Mouse (Mus musculus) Patski (cell line): ENCODE results near the gene Zfp988. TPM values are rescaled to one million over a fixed set of nuclear protein-coding genes. Genes with fewer than 3 reads are reported as not detected.
"Not testable (repeated sequence)": the region's sequence is repeated elsewhere in the genome, so short reads cannot be mapped to it uniquely, and the experiment has no call there.

Experiments used
- ATAC-seq: fragments of 100-300 bp; one replicate; pipeline ENCODE4 v1.8.0; 2021
- CTCF ChIA-PET: fragments of 350-600 bp; sonication (Branson Sonifier 250); formaldehyde crosslinking; loops from one replicate; lab custom pipeline; 2022; ENCODE audit warnings: inconsistent platforms; lab: Charles Lee
- POLR2A ChIA-PET: fragments of 350-600 bp; sonication (Branson Sonifier 250); formaldehyde crosslinking; loops from one replicate; lab custom pipeline; 2022; ENCODE audit warnings: antibody characterized with exemption, inconsistent platforms; lab: Charles Lee
- DNase-seq: peaks from one replicate; pipeline ENCODE4 v3.0.0-alpha.2; 2011; ENCODE audit warnings: low read depth, low spot score
- H3K27me3 ChIP-seq: fragments of 371-371 bp; one replicate; pipeline ENCODE4 v1.5.1; 2021
- CTCF ChIP-seq: fragments of 100-300 bp; IDR thresholded peaks from one replicate; pipeline ENCODE4 v1.5.1; 2021
- in situ Hi-C: fragments of 300-500 bp; cut with MboI; formaldehyde crosslinking; loops from 3 replicates; pipeline ENCODE4 v1.11.1; 2018; ENCODE audit warnings: low pct_unique_long_range_greater_than_20kb, mixed read lengths
- polyA plus RNA-seq: library from polyadenylated mRNA; unstranded; gene quantifications from one replicate; pipeline ENCODE4 v1.2.3, GENCODE M21; 2021

Zfp988 gene
- polyA plus RNA-seq, 1 experiment from 2014 or later, result 0.09 TPM

GRCm38 (mm10) chr4:147337520-147337919 is 32.0 kb downstream of the Zfp988 start:
- DNase-seq, CTCF ChIA-PET, H3K27me3 ChIP-seq, ATAC-seq, POLR2A ChIA-PET: not testable (repeated sequence)
- in situ Hi-C loops, result loop anchor here (25.0 kb wide), 2 partner anchors 175 to 1800 kb away; no protein-coding TSS in a partner anchor

- CTCF ChIA-PET, result no interaction called here
- no peaks in the 10 kb centered on the region for H3K27me3 ChIP-seq
- in situ Hi-C loops, result loop anchor here (25.0 kb wide), 2 partner anchors 174 to 1801 kb away; no protein-coding TSS in a partner anchor
- DNase-seq, result no peak
- no peak for ATAC-seq
- POLR2A ChIA-PET, result no interaction called here
- TF ChIP-seq CTCF, result no peak
These were observed 32.6 kb downstream of the Zfp988 start for GRCm38 (mm10) chr4:147338032-147338610.

GRCm38 (mm10) chr4:147338706-147339105 is 33.2 kb downstream of the Zfp988 start:
- POLR2A ChIA-PET, H3K27me3 ChIP-seq, ATAC-seq, CTCF ChIA-PET, DNase-seq: not testable (repeated sequence)
- in situ Hi-C loops, result loop anchor here (25.0 kb wide), 2 partner anchors 174 to 1801 kb away; no protein-coding TSS in a partner anchor

GRCm38 (mm10) chr4:147339601-147340219 is 34.2 kb downstream of the Zfp988 start:
- H3K27me3 ChIP-seq, POLR2A ChIA-PET, CTCF ChIA-PET, ATAC-seq, DNase-seq: not testable (repeated sequence)
- in situ Hi-C loops, result loop anchor here (25.0 kb wide), 2 partner anchors 173 to 1802 kb away; no protein-coding TSS in a partner anchor

GRCm38 (mm10) chr4:147340236-147340635 is 34.8 kb downstream of the Zfp988 start:
- POLR2A ChIA-PET, CTCF ChIA-PET, DNase-seq, ATAC-seq, H3K27me3 ChIP-seq: not testable (repeated sequence)
- in situ Hi-C loops, result loop anchor here (25.0 kb wide), 2 partner anchors 172 to 1803 kb away; no protein-coding TSS in a partner anchor

GRCm38 (mm10) chr4:147340876-147341275 is 35.4 kb downstream of the Zfp988 start:
- CTCF ChIA-PET, DNase-seq, POLR2A ChIA-PET, H3K27me3 ChIP-seq, ATAC-seq: not testable (repeated sequence)
- in situ Hi-C loops, result loop anchor here (25.0 kb wide), 2 partner anchors 171 to 1804 kb away; no protein-coding TSS in a partner anchor

- in situ Hi-C loops, result loop anchor here (25.0 kb wide), 2 partner anchors 169 to 1806 kb away; no protein-coding TSS in a partner anchor
- H3K27me3 ChIP-seq, ATAC-seq, DNase-seq, POLR2A ChIA-PET, CTCF ChIA-PET: not testable (repeated sequence)
These were observed 37.8 kb downstream of the Zfp988 start for GRCm38 (mm10) chr4:147343042-147343908.

- DNase-seq, CTCF ChIA-PET, ATAC-seq, POLR2A ChIA-PET, H3K27me3 ChIP-seq: not testable (repeated sequence)
- in situ Hi-C loops, result loop anchor here (25.0 kb wide), 2 partner anchors 167 to 1808 kb away; no protein-coding TSS in a partner anchor
These were observed 39.6 kb downstream of the Zfp988 start for GRCm38 (mm10) chr4:147345061-147345554.

GRCm38 (mm10) chr4:147346361-147347035 is 41.0 kb downstream of the Zfp988 start:
- in situ Hi-C loops, result loop anchor here (25.0 kb wide), 2 partner anchors 166 to 1809 kb away; no protein-coding TSS in a partner anchor
- CTCF ChIA-PET, H3K27me3 ChIP-seq, POLR2A ChIA-PET, DNase-seq, ATAC-seq: not testable (repeated sequence)

- ATAC-seq, DNase-seq, CTCF ChIA-PET, H3K27me3 ChIP-seq, POLR2A ChIA-PET: not testable (repeated sequence)
- in situ Hi-C loops, result loop anchor here (25.0 kb wide), 2 partner anchors 165 to 1810 kb away; no protein-coding TSS in a partner anchor
These were observed 41.8 kb downstream of the Zfp988 start for GRCm38 (mm10) chr4:147347300-147347699.

GRCm38 (mm10) chr4:147347880-147348279 is 42.4 kb downstream of the Zfp988 start:
- H3K27me3 ChIP-seq, DNase-seq, POLR2A ChIA-PET, ATAC-seq, CTCF ChIA-PET: not testable (repeated sequence)
- in situ Hi-C loops, result loop anchor here (25.0 kb wide), 2 partner anchors 164 to 1811 kb away; no protein-coding TSS in a partner anchor

- POLR2A ChIA-PET, CTCF ChIA-PET, H3K27me3 ChIP-seq, DNase-seq, ATAC-seq: not testable (repeated sequence)
- in situ Hi-C loops, result loop anchor here (25.0 kb wide), 2 partner anchors 164 to 1811 kb away; no protein-coding TSS in a partner anchor
These were observed 42.9 kb downstream of the Zfp988 start for GRCm38 (mm10) chr4:147348401-147348800.

GRCm38 (mm10) chr4:147348906-147349686 is 43.6 kb downstream of the Zfp988 start:
- POLR2A ChIA-PET, DNase-seq, H3K27me3 ChIP-seq, ATAC-seq, CTCF ChIA-PET: not testable (repeated sequence)
- in situ Hi-C loops, result loop anchor here (25.0 kb wide), 2 partner anchors 163 to 1812 kb away; no protein-coding TSS in a partner anchor
